Mouse (Mus musculus) gonadal fat pad, adult 2 months (tissue): Measurements from ENCODE around the gene Abca7. TPM values are rescaled to one million over a fixed set of nuclear protein-coding genes. Genes with fewer than 3 reads are reported as not detected.

Source experiments
- DNase-seq: peaks from one replicate; pipeline ENCODE4 v3.0.0-alpha.2; 2012; ENCODE audit warnings: low read depth
- polyA plus RNA-seq: library from polyadenylated mRNA; depleted of rRNA; stranded (reverse); fragments of >200 nt; gene quantifications from 2 replicates; pipeline ENCODE4 v1.2.3, GENCODE M21; 2012

Abca7 gene
- polyA plus RNA-seq, 1 experiment, result 8.5 TPM

GRCm38 (mm10) chr10:79974668-79975067 lies 21.6 kb upstream of the Abca7 start:
- DNase-seq, result no peak

- no peak for DNase-seq
Measured at GRCm38 (mm10) chr10:79976071-79976721, 20.1 kb upstream of the Abca7 start.

- no peak for DNase-seq
Measured at GRCm38 (mm10) chr10:79976722-79977107, 19.6 kb upstream of the Abca7 start.

GRCm38 (mm10) chr10:79977324-79977723 lies 19.0 kb upstream of the Abca7 start:
- no peak for DNase-seq

GRCm38 (mm10) chr10:79978061-79978460 lies 18.2 kb upstream of the Abca7 start:
- DNase-seq, result no peak

GRCm38 (mm10) chr10:79979401-79980155 lies 16.7 kb upstream of the Abca7 start:
- DNase-seq, result no peak

- no peak for DNase-seq
Measured at GRCm38 (mm10) chr10:79983205-79983604, 13.1 kb upstream of the Abca7 start.

- no peak for DNase-seq
Measured at GRCm38 (mm10) chr10:79983670-79984069, 12.6 kb upstream of the Abca7 start.

GRCm38 (mm10) chr10:79984195-79984816 lies 12.0 kb upstream of the Abca7 start, which contains the start of gene Tmem259:
Tmem259 (minus strand) TSS chr10:79984330.
- DNase-seq, result peak; percentile 75

GRCm38 (mm10) chr10:79984871-79985270 lies 11.4 kb upstream of the Abca7 start:
- DNase-seq, result peak; percentile 94

- DNase-seq, result no peak
Measured at GRCm38 (mm10) chr10:79985334-79986231, 10.7 kb upstream of the Abca7 start.

- DNase-seq, result no peak
Measured at GRCm38 (mm10) chr10:79986232-79986878, 9.9 kb upstream of the Abca7 start.

GRCm38 (mm10) chr10:79986963-79987362 lies 9.3 kb upstream of the Abca7 start:
- no peak for DNase-seq

GRCm38 (mm10) chr10:79987771-79988505 lies 8.4 kb upstream of the Abca7 start:
- DNase-seq, result no peak

GRCm38 (mm10) chr10:79988506-79989271 lies 7.6 kb upstream of the Abca7 start, which contains the start of gene Cnn2:
Cnn2 (plus strand) TSS chr10:79988584.
- no peak for DNase-seq

- peak; percentile 69 for DNase-seq
Measured at GRCm38 (mm10) chr10:79989272-79989786, 7.0 kb upstream of the Abca7 start.

- DNase-seq, result no peak
Measured at GRCm38 (mm10) chr10:79989870-79990269, 6.4 kb upstream of the Abca7 start.

GRCm38 (mm10) chr10:79991099-79991498 lies 5.2 kb upstream of the Abca7 start:
- DNase-seq, result no peak

- DNase-seq, result no peak
Measured at GRCm38 (mm10) chr10:79991548-79991947, 4.7 kb upstream of the Abca7 start.
